Mouse (Mus musculus) cortical plate, adult 2 months (tissue): ENCODE measurements around the gene Rdh7.

ENCODE experiments used
- CTCF ChIP-seq: fragments of 200-500 bp; IDR thresholded peaks from 2 replicates; pipeline ENCODE4 v1.5.1; 2011; ENCODE audit warnings: mild to moderate bottlenecking, control low read depth, low read length; ENCODE audit not compliant: insufficient read depth; ENCODE audit errors: extremely low read depth
- POLR2A ChIP-seq: fragments of 200-500 bp; IDR thresholded peaks from 2 replicates; pipeline ENCODE4 v1.6.1; 2011; ENCODE audit warnings: mild to moderate bottlenecking, low read length, control low read depth; ENCODE audit not compliant: insufficient read depth; ENCODE audit errors: extremely low read depth

DNA sequence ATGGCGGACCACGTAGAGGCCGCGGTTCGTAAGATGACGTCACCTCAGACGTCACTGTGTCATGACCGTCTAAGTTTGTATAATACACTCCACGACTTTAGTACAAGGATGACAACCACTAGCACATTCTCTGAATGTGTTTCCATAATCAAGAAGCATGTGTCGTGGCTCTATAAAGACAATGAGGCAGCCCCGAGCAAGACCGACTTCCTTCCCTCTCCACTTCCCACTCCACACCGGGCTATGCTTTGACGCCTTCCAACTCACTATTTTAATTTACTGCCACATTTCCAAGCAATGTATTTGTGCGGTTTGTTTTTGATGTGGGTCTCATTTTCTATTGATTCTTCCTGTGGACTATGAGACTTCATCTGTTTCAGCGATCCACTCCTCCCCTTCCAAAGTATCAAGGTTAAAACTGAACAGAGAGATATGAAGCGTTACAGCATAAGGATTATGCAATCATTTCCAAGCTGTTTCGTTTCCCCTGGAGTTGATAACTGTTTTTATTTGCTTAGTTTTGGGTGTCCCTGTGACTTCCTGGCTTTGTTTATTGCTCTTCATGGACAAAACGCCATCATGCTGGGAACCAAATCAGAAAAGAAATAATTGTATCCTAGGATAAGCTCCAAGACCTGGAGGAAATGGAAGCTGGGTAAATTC lies 48.3 kb upstream of the Rdh7 start:
- TF ChIP-seq CTCF, result no peak
- no peak for TF ChIP-seq POLR2A
